Mouse (Mus musculus) embryo, embryonic 10 days (tissue): ENCODE measurements around the gene Mpp1.
"Not testable (repeated sequence)": the region's sequence is repeated elsewhere in the genome, so short reads cannot be mapped to it uniquely, and the experiment has no call there.

ENCODE experiments used
- DNase-seq: peaks from one replicate; pipeline ENCODE4 v3.0.0-alpha.2; 2015; ENCODE audit warnings: low spot score

The Mpp1 gene

DNA sequence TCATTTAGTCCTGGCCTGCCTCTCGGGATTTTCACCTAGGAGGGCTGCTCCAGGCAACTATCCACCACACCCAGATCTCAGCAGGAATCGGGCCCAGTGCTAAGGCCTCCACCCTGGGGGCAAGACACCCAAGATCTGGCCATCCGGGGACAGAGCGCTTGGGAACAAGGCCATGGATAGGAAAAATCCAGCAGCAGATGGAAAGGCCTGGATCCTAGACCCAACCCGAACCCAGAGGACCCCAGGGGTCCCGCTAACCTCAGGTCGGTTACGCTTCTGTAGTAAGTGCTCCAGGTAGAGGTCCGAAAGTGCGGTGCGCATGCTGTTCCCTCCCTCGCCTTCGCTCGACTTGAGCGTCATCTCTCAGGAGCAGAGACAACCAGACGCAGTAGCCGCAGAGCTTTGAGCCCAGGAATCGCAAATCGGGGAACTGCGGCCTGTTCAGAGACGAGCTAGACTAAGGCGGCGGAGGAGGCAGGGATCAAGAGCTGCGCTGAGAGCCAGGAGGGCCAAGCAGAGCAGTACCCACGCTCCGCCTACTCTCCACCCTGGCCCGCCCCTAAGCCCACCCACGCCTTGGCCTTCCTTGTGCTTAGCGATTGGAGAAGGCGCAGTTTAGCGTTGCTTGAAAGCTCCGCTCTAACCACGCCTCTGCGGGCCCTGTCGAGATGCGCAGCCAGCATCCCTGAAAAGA is at the start of gene Mpp1:
Gene Mpp1, minus strand, starts transcription at position 550 of the 694 bp plus-strand sequence.
- DNase-seq: peak; percentile 93

DNA sequence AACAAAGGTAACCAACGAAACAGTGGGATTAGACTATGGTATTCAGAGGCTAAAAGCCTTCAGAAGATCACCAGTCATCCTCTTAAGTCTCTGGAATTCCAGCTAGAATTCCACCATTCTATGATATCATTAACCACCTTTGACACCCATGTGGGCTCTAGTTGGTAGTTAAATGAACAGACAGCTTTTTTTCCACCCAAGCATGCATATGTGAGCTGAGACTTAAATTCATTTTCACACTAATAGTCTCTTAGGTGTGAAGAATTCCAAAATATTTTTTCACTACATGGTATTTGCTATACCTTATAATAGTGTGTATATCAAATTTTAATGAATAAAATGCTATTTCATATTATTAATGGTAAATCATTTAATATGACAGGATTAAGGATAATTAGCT is 32.9 kb upstream of the Mpp1 start, which contains the start of gene Smim9:
Gene Smim9, minus strand, starts transcription at position 101 of the 400 bp plus-strand sequence.
- DNase-seq: no peak

DNA sequence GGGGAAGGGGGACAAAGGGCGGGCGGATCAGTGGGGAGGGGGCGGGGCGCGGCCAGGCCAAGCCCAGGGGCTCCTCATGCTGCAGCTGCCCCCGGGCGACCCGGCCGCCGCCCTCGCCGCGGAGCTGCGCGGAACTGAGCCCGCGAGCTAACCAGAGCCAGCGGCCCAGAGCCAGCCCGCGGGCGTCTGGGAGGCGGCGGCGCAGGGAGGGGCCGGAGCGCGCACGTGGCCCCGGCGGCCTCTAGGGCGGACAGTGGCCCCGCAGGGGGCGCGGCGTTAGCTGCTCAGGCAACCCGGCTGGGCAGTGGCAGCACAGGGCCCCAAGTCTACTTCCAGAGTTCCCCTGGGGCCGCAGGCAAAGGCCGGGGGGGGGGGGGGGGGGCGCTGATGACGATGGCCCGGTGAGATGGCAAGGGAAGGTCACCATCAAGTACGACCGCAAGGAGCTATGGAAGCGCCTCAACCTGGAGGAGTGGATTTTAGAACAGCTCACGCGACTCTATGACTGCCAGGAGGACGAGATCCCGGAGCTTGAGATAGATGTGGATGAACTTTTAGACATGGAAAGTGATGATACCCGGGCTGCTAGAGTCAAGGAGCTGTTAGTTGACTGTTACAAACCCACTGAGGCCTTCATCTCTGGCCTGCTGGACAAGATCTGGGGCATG is 24.9 kb upstream of the Mpp1 start:
- peak; percentile 57 for DNase-seq

DNA sequence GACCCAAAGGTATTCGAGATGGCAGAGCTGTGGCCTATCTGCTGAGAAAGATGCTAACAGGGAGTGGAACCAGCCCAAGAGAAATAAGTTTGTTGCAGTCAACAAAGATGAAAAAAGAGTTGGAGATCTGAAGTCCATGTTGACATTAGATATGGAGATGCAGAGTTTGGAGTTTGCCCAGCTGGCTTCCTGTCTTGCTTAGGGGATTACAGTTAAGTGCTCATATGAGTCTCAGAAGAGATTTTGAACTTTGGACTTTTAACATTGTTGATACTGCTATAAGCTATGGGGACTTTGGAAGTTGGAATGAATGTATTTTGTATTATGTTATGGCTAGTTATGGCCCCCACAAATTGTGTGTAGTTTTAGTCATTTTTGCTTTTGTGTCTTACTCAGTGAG is 21.4 kb upstream of the Mpp1 start:
- no peak for DNase-seq

DNA sequence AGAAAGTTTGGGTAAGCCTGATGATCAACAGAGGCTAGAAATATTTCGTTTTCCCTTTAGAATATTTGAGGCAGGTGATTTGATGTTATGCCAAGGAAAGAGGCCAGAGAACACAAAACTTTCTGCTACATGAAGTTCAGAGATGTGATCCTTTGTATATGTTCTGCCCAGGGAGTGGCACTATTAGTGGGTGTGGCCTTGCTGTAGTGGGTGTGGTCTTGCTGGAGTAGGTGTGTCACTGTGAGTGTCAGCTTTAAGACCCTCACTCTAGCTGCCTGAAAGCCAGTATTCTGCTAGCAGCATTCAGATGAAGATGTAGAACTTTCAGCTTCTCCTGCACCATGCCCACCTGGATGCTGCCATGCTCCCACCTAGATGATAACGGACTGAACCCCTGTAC is 19.5 kb upstream of the Mpp1 start:
- no peak for DNase-seq

DNA sequence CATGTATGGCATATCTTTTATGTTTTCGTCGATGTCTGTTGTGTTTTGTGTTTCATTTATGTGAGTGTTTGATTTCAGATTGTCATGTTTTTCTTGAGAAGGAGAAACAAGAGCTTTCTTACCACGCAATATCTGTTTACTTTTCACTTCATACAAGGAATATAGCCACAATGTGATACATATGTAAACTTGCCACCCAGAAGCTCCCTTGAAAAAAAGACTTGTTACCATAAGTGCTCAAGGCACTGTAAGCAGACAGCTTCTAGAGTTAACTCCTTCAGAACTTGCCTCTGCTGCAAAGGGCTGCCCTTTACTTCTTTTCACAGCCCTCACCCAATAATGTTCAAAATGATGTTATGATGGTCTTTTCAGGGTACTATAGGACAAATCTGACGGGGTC is 17.6 kb upstream of the Mpp1 start:
- no peak for DNase-seq

DNA sequence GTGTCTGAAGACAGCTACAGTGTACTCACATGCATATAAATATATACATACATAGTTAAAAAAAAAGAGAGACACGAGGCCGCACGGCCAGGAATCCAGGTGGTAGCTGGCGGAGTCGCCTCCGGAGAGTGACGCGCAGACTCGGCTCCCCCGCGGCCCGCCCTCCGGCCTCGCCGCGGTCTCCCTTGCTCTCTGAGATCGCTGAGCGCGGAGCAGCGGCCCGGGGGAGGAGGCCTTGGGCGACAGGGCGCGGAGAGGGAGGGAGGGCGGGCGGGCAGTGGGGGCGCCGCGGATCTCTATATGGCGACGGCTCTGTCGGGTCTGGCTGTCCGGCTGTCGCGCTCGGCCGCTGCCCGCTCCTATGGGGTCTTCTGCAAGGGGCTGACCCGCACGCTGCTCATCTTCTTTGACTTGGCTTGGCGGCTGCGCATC is 12.3 kb upstream of the Mpp1 start:
- not testable (repeated sequence) for DNase-seq

DNA sequence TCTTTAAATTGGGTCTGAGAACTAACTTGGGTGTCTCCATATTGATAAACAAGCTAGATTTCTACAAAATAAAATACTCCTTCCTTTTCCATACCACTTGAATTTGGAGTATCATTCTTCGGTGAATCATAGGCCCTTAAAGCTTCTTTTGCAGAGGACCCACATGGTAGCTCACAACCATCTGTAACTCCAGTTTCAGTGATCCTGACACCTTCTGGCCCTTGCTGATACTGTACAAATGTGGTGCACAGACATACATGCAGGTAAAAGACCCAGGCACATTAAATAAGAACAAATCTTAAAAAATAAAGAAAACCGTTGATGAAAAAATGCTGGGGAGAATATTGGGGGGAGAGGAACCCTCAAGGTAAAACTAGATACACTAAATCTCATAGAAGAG is 7.4 kb upstream of the Mpp1 start:
- DNase-seq: no peak

DNA sequence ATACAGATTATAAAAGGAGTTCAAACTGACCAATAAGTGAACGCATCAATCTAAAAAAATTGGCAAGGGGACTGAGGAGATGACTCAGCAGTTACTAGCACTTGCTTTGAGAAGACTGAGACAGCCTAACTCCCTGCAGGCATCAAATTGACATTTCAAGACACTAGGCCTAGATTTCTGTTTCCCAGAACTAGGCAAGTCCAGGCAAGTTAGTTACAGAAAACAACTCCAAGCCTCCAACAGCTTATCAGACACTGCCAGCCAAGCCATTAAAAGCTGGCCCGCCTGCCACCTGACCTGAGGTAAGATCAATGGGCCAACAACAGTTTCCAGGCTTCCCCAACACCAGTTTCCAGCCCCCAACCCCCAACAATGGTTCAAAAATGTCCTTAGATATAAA is 6.9 kb upstream of the Mpp1 start:
- no peak for DNase-seq

DNA sequence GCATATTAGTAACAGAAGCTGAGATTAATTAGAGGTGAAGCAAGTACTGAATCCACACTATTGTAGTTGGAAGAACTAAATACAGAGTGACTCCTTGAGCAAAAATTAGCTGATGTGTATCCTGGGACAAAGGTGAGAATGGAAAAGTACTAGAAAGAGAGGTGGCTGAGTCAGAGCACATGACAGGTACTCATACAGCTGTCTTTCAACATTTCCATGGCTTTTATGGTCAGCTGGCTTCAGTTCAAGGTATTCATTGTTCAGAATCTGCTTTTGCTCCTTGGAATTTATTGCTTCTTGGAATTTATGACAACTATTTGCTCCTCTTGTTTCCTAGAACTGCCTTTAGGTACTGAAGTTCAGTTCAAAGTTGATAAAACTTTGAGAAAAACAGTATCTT is 6.1 kb upstream of the Mpp1 start:
- DNase-seq: no peak

DNA sequence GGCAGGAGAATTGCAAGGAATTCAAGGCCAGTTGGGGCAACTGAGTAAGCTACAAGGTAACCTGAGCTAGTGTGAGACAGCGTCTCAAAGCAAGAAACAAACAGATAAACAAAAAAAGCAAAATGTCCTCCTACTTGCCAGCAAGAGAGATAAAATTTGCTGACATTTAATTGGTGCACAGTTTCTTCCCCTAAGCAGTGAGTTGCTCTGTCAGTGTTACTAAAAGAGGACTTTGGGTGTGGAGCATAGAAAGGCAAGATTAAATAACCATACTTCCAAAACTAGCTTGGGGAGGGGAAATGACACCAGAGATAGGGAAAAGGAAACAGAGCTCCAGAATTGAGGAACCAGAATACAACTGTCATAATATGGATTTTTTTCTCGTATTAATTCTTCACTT is 1.3 kb downstream of the Mpp1 start:
- DNase-seq: no peak

DNA sequence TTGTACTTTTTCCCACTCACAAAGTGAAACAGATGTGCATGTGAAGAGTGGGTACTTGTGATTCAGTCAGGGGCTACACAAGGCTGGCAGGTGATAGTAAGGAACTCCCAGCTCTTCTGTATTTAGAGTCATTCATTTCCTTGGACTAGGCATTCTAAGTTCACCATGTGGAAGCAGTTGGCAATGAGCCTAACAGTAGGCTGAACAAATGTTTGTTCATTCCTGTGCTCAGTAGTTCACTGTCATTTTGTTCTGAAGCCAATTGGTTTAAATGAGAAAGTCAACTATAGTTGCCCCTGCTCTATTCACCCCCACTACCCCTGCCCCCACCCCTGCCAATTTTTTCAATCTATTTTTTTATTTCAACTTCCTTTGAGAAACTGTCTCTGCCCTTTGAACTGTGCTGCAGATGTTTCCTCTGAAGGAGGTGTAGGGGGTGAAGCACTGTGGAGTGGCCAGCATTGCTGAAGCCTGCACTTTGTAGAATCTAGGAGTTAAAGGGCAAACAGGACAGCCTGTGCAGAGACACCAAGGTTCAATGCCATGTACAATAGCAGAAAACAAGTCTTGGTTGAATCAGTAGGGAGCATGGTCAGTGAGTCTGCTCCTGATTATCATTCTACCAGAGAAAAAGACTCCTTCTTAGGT is 2.4 kb downstream of the Mpp1 start:
- DNase-seq: no peak

DNA sequence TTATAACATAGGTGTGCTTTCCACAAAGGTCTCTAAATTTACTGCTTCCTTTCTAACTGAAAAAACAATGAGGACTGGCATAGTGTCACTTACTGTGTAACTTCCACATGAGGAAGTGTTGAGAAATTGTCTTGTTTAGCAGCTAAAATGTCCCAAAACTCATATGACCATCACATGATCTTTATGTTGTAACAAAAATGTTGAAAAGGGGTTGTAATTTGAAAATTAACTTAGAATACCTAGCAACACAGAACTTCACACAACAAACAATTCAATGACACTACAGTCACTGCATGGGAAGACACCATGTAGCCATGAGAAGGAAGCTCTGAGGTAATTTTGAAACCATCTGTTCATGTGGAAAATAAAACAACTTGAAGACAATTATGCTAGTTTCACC is 3.9 kb downstream of the Mpp1 start:
- no peak for DNase-seq

DNA sequence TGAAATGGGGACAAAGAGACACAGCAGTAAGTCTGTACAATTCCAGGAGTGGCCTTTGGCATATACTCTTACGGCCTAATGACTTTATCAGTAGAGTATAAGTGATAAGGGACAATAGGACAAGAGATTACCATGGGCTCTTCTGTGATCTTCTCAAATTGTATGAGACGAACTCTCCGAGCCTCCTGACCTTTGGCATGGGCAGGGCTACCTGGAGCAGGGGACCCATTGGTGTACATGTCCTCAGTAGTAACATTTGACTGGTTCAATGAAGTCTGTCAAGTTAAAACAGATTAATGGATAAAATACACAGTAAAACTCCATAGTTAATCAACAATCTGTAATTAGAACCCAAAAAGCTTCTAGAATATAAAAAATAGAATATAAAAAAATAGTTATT is 5.2 kb downstream of the Mpp1 start:
- no peak for DNase-seq

DNA sequence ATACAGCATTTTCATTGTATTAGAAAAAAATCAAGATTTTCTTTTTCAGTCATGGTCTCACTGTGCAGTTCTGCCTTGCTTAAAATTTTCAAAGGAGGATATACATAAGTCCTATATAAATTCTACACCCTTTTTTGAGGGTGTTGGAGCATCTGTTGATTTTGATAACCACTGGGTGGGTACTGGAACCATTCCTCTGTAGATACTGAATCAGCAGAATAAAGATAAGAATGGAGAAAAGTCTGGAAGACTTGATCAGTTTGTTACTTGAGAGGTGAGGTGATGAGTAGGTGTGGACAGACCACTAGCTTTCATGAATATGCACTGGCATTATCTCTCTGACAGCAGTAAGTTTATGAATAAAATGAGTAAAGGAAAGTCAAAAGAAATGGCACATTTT is 15.3 kb downstream of the Mpp1 start:
- no peak for DNase-seq

DNA sequence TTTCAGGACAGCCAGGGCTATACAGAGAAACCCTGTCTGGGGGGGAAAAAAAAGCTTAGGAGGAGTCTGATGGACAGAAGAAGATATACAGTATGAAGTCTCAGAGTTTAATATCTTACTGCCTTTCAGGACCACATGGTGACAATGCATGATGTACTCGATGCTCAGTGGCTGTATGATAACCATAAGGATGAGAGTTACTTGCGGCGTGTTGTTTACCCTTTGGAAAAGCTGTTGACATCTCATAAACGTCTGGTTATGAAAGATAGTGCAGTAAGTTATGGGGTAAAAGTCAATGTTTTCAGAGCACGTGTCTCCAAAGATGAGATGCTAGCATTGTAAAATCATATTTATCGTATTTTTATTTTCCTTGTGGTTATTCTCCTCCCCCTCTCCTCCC is 28.5 kb downstream of the Mpp1 start:
- DNase-seq: no peak

DNA sequence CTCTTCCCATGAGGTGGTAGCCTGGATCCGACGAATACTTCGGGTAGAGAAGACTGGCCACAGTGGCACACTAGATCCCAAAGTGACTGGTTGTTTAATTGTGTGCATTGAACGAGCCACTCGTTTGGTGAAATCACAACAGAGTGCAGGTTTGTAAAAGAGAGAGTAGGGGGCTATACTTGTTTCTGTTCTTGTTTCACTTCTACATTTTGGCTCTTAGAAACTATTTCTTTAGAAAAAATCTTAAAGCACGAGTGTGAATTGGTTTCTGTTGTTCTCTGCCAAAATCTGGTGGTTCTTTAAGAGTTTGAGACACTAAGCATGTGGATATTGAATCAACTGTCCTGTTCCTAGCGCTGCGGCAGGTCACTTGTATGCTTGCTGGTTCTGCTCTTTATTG is 32.0 kb downstream of the Mpp1 start:
- no peak for DNase-seq

DNA sequence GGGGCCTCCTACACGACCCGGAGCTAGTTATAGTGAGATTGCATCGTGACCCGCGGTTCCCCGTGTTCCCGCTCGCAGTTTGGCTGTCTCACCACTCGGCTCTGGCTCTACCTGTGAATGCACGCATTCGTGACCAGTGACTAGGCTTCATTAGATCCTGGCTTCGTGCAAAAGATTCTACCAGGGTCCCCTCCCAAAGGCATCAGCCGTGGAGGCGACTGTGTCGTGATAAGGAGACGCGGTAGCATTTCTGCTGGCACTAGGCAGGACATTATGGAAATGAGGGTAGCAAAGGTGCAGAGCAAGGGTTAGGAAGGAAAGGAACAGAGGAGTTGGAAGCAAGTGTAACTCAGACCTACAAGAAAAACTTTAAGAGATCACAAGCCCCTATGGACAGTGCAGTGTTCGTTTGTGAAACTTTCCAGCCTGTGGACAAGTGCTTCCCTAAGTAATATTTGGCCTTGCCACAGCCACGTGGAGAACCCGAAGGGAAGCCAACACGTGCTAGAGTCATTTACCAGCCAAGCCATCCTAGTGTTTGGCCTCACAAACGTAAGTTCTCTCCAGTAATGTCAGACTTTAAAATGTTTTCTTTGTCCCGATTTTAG is 34.5 kb downstream of the Mpp1 start:
- DNase-seq: peak; percentile 29

DNA sequence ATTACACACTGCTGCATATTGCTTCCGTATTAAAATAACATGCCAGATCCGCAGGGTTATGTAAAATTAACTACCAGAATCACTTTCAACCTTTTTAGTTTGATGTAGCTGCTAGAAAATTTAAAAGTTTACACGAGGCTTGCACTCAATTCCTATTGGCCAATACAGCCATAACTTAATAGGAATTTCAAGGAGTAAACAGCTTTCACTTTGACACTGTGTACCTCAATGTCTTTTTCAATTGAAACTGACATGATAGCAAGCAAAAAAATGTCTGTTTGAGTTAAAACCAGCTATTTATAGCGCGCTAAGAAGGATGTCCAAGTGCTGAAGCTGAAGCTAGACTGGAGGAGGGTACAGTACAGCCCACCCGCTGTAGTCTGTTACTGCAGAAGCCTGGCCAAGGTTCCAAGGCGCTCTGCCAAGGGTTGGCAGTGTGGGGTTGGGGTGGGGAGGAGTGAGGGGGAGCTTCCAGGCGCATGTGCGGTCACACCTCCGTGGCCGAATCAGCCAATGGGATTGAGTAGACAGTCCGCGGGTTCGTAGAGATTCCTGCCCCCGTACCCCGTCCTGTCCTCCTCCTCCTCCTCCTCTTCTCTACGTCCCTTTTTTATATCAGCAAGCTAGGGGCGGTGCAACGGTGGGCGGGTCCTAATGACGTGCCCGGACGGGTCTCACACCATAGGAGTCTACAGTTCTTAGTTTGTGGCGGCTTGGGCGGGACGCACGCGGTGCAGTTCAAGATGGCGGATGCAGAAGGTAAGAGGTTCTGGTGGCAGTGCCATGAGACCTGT is 35.2 kb downstream of the Mpp1 start, which contains the start of gene Dkc1:
Gene Dkc1, plus strand, starts transcription at position 486 of the 794 bp plus-strand sequence.
- DNase-seq: peak; percentile 93

DNA sequence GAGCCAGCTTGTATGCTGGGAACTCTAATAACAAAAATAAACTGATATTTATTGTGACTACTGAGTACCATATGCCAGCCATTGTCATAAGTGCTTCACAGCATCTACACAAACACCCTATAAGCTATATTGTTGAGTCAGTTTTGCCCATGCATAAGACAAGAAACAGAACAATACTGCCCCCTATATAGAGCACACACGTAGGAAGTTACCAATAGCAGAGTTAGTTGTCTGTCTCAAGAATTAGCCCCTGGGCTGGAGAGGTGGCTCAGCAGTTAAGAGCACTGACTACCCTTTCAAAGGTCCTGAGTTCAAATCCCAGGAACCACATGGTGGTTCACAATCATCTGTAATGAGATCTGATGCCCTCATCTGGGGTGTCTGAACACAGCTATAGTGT is 45.2 kb downstream of the Mpp1 start:
- DNase-seq: peak; percentile 4

DNA sequence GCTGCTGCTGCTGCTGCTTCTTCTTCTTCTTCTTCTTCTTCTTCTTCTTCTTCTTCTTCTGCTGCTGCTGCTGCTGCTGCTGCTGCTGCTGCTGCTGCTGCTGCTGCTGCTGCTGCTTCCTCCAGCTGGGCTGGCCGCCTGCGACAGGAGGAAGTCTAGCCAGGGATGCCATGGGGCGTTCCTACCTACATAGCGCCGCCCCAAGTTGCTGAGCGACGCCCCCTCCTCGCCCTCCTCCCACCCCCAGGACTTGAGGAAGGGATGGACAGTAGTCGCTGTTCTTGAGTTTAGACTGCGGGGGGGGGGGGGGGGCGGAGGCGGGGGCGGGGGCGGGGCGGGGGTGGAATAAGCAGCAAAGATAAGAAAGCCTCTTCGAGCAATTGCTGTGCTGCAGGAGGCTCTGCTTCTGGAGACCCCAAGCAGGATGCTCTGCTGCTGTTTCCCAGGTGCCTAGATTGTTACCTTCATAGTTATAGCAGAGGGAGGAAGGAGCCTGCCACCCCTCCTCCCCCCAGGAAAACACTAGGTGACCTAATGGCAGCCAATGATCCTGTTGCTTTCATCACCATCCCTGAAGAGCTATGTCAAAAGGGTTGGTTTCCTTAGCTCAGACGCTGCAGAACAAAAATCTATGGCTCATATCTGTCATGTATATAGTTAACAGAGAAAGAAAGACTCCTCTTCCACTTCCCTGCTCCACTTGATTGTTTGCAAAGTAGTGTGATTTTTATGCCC is 45.9 kb downstream of the Mpp1 start, which contains the start of gene Gab3:
Gene Gab3, minus strand, starts transcription at position 685 of the 735 bp plus-strand sequence.
- peak; percentile 61 for DNase-seq
